Mouse (Mus musculus) G1E (cell line): ENCODE data around the gene Notch2.

Experiments used
- CTCF ChIP-seq: IDR thresholded peaks from 2 replicates; pipeline ENCODE4 v1.5.1; 2012; ENCODE audit warnings: low read depth, low read length, inconsistent platforms, mixed read lengths
- GATA2 ChIP-seq: IDR thresholded peaks from 2 replicates; pipeline ENCODE4 v1.6.1; 2012; ENCODE audit warnings: low read depth, low read length, inconsistent platforms, borderline replicate concordance
- POLR2AphosphoS5 ChIP-seq: IDR thresholded peaks from 2 replicates; pipeline ENCODE4 v1.6.1; 2012; ENCODE audit warnings: low read depth, low read length, inconsistent platforms; ENCODE audit not compliant: insufficient replicate concordance

DNA sequence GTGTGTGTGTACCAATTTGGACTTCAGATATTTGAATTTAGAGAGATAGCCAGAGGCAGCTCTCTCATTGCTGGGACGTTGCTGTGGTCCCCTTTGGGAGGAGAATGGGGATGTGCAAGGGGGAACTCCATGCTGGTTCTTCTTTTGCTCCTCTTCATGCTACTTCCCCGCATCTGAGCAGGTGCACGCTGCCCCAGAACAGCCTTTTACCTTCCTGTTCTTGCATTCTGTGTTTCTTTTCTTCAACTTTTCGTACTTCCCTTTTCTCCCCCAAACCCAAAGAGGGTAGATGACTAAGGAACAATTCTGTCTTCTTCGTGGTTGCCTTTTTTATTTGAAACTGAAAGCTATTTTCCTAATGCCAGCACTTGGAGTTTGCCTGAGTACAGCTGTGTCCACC lies 8.0 kb upstream of the Notch2 start:
- no peak for TF ChIP-seq CTCF
- no peak for TF ChIP-seq GATA2
- no peak for TF ChIP-seq POLR2AphosphoS5
